Mouse (Mus musculus) cerebellum, adult 8-10 months (tissue): Measurements from ENCODE around the gene Efna1.

Experiments
- DNase-seq: peaks from one replicate; pipeline ENCODE4 v3.0.0; 2022

The Efna1 gene

GRCm38 (mm10) chr3:89280606-89281511, at the start of gene Efna1:
TSS of gene Efna1 (minus strand) at chr3:89281142.
- DNase-seq, result peak; percentile 49

DNA sequence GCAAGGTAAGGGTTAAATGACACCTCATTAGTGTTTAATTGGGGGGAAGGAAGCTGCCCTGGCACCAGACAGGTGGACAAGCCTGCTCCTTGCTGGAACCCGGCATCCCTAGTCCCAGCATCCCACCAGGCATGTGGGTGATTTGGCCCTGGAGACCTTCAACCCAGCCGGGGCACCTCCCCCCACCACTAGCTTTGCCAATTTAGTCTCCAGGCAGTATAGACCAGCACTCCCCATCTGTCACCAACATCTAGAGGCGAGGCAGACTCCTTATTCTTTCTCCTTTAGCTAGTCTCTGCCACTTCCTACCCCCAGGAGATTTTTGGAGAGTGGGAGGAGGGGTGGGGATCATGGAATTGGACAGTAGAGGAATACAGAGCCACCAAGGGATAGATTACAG, 49.4 kb upstream of the Efna1 start:
- no peak for DNase-seq

- no peak for DNase-seq
These were observed 47.7 kb upstream of the Efna1 start for GRCm38 (mm10) chr3:89328623-89329022.

DNA sequence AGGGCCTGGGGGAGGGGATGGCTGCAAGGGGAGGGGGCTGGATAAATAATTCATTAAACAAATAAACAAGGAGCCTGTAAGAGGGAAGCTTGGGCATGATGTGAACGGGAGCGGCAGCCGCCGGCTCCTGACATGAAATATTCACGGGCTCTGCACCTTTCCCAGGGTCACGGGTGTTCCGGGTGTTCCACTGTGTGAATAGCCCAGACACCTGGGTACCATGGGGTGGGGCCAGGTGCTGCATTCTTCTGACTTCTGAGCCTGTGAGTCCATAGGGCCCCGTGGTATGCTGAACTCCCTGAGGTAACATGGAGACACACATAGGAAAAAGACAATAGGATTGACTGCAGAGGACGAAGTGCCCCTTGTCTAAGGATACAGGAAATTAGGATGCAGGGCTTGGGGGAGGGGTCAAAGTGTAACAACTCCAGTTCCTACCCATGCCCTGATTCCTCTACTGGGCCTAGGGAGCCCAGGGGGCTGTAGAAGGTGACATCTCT, 46.5 kb upstream of the Efna1 start:
- no peak for DNase-seq

- no peak for DNase-seq
These were observed 44.9 kb upstream of the Efna1 start for GRCm38 (mm10) chr3:89325882-89326281.

GRCm38 (mm10) chr3:89322514-89323165, 41.7 kb upstream of the Efna1 start, which contains the start of gene Efna3:
TSS of gene Efna3 (minus strand) at chr3:89322965.
- DNase-seq, result no peak

- no peak for DNase-seq
These were observed 41.2 kb upstream of the Efna1 start for GRCm38 (mm10) chr3:89322131-89322500.

DNA sequence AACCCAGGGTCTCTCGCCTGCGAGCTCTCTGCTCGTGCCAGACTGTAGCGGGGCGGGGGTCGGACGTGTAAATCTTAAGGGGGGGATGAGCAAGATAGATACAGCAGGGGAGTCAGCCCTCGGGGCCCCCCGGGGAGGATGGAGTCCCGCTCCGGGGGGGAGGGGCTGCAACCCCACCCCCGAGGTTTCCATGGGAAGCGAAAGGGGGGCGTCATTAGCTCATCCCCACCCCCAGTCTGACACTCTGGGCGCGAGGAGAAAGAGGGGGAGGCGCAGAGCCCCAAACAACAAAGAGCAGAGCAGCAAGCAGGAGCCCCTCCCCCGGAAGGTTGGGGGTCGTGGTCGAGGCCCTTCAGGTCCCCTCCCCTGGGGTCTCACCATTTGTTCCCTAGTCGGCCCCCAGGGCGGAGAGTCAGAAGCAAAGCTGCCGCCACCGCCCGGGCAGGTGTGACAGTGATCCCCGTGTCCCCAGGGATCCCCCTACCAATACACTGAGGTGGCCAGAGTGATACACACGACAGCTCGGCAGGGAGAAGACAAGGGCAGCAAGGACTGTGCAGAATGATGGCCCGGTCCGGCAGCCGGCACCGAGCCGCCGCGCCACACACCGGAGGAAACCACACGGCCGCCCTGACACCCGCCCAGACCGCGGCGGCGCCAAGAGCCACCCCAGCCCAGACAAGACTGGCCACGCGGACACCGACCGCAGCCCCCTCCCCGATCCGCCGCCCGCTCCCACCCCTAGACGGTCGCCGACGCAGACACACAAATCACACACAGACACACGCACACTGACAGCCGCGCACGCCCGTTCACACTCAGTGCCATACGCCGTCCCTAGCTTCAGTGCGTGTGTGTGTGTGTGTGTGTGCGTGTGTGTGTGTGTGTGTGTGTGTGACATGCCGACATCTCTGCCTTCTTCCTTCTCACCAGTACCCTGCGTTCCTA, 40.5 kb upstream of the Efna1 start:
- DNase-seq, result no peak

DNA sequence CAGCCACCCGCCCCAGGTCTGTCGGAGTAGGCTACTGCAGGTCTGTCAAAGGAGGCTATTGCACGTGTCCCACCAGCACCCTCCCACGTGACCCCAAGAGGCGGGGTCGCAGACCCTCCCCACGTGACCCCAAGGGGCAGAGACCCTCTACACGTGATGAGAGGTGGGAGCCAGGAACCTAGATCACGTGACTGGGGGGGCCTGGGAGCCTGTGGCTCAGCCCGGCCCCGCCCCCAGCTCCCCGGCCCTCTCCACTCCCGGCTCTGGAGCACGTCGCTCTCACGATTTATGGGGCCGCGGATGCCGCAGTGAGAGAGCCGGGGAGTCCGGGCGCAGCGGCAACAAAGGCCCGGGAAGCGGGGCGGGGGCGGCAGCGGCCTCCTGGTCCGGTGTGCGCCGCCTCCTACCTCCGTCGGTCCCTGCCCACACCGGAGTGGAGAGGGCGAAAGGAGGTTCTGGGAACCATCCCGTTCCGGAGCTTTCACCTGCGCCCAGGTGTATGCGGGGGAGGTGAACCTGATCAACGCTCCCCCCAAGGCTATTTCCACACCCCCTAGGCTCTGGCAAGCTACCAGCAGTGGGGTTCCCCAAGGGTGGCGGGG, 39.7 kb upstream of the Efna1 start:
- DNase-seq, result no peak

GRCm38 (mm10) chr3:89319591-89320350, 38.8 kb upstream of the Efna1 start:
- no peak for DNase-seq

GRCm38 (mm10) chr3:89318971-89319590, 38.1 kb upstream of the Efna1 start:
- DNase-seq, result no peak

DNA sequence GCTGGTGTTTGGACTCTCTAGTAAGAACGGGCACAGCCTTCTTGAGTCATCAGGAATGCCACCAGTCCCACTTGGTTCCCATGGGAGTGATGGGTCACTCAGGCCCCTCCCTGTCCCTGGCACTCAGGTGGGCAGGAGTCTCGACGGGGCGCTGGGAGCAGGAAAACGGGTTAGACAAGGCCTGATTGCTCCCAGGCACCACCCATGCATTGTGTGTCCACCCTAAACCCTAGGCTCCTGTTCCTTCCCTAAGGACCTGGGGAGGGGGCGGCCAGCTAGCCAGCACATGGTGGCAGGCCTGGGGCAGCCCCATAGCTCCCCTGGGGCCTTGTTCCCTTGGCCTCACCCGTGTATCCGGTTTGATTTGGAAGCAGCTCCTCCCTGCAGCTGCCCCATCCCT, 37.4 kb upstream of the Efna1 start:
- no peak for DNase-seq

GRCm38 (mm10) chr3:89317246-89317645, 36.3 kb upstream of the Efna1 start:
- DNase-seq, result no peak

DNA sequence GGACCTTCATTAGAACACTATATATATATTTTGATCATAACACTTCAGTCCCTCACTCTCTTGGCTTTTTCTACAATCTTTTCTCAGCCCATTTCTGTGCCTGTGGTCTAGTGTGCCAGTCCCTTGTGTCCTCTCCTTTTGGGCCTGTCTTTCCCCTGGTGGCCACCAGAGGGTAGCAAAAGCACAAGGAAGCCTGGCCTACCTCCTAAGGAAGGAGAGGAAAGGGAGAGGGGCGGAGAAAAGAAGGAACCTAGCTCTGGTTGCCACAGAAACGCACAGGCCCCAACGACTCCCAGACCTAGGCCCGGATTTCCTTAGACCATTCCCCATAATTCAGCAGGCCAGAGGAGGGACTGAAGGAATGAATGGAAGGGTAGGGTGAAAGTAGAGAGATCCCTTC, 35.9 kb upstream of the Efna1 start:
- peak; percentile 82 for DNase-seq

DNA sequence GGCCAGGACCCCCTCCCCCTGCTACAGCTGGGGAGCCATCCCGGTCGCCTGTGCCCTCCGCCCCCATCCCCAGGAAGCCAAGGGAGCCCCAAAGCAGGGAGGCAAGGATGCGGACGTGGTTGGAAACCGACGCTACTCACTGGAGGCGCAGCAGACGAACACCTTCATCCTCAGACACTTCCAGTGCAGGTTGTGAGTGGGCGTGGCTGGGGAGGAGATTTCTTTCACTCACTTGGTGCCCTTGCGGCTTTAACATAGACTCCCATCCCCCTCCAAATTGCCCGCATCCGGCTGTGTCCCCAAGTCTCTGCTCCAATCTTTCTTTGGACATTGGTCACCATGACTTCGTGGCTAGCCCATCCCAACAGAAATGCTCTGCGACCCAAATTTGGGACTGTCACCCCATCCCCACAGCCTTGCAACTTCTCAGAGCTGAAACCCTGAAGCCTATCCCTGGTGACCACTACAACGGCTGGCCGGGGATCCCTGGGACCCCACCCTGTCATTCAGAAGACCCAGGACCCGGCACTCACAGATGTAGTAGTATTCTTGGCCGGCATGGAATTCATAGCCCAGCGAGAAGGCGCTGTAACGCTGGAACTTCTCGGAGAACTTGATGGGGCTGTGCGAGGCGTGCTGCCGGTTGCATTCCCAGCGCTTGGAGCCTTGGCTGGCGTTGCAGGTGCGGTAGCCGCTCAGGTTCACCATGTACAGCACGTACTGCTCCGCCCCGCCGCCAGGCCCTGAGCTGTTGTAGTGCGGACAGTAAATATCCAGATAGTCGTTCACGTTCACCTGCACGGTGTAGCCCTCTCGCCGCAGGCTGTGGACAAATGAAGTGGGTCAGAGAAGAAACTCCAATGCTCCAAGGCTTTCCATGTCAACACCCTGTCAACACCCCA, 35.2 kb upstream of the Efna1 start:
- DNase-seq, result peak; percentile 30

DNA sequence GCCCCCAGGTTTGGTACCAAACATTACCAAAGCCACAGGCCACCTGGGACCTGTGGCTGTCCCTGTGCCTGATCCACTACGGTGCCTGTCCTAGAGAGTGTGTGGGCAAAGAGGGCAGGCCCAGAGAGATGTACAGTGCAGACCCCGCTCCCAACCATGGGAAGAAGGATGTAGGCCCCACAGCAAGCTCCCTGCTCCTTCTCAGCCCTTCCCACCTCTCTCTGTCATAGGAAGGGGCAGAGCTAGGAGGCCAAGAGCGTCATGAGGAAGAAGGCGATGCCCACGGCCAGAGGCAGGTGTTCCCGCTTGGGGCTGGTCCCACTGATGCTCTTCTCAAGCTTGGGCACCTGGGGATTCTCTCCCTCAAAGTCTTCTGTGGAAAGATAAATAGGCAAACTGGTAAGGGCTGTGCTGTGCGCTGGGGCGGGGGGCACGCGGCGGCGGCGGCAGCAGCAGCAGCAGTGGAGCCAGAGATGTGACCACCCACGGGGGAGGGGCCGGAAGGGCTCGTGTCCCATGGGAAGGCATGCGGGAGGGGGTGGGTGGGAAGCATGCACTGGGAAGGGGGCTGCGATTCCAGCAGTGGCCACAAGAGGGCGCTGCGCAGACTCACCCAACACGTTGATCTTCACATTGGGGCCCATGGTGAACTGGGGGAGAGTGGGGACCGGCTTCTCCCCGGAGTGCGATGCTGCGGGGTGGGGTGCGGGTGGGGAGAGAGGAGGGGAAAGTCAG, 34.4 kb upstream of the Efna1 start:
- peak; percentile 70 for DNase-seq

DNA sequence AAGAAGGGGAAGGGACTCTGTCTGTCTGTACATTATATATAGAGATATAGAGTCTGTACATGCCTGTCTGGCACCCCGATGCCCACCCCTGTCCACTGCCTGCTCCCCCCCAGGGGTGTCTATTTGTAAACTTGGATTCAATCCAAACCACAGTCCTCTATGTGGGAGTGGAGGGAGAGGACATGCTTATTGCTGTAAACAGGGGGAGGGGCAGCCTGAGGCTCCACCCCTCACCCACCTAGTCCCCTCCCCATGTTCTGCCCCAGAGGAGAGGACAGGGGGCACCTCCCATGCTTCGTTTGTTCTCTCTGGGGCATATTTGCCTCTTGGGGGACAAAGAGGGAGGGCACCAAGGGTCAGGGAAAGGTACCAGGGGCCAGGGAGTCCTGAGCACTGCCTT, 33.8 kb upstream of the Efna1 start:
- no peak for DNase-seq

- no peak for DNase-seq
These were observed 33.4 kb upstream of the Efna1 start for GRCm38 (mm10) chr3:89314340-89314739.

- peak; percentile 65 for DNase-seq
These were observed 27.1 kb upstream of the Efna1 start for GRCm38 (mm10) chr3:89308089-89308488.
